Mouse (Mus musculus) C2C12 (cell line): Measurements from ENCODE around the gene Sgip1.

ENCODE experiments used
- CTCF ChIP-seq: IDR thresholded peaks from one replicate; pipeline ENCODE4 v1.5.1; 2011; ENCODE audit not compliant: control insufficient read depth, insufficient read depth, insufficient read length
- MAX ChIP-seq: IDR thresholded peaks from one replicate; pipeline ENCODE4 v1.6.1; 2011; ENCODE audit warnings: mild to moderate bottlenecking, control low read depth
- USF1 ChIP-seq: IDR thresholded peaks from one replicate; pipeline ENCODE4 v1.6.1; 2011; ENCODE audit warnings: low read depth, mild to moderate bottlenecking, control low read depth, moderate library complexity

DNA sequence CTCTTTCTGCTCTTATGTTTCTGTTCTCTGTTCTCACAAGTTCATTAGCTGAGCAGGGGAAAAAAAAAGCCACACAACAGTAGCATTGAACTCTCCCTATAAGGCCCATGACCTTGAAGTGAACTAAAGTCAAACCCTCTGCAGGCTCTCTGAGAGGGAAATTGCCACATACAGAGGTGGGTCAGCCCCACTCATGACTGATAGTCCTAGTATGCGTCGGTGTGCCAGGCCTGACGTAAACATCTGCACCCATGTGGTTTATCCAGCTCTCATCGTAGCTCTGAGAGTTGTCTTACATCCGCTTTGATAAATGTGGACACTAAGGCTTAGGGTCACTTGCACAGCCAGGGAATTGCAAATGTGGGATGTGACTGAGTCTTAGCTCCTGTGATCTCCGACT is 38.8 kb downstream of the Sgip1 start:
- TF ChIP-seq CTCF (no peak), USF1 (no peak), MAX (no peak)
